Mouse (Mus musculus) ES-E14 (cell line): ENCODE data around the gene Npc2. TPM values are rescaled to one million over a fixed set of nuclear protein-coding genes. Genes with fewer than 3 reads are reported as not detected.
A peak's percentile ranks its signal among the peaks of the same experiment; 100 is the strongest.

ENCODE experiments used
- DNase-seq: peaks from one replicate; pipeline ENCODE4 v3.0.0-alpha.2; 2013; ENCODE audit warnings: low read depth, low spot score
- H3K27ac ChIP-seq: 2 replicates; pipeline ENCODE4 v1.5.1; 2012; ENCODE audit warnings: low read depth, mild to moderate bottlenecking, low read length, moderate library complexity, mixed read lengths; ENCODE audit not compliant: poor library complexity, insufficient read depth, severe bottlenecking
- H3K36me3 ChIP-seq: 2 replicates; pipeline ENCODE4 v1.6.1; 2012; ENCODE audit warnings: mild to moderate bottlenecking, low read length, moderate library complexity, mixed read lengths; ENCODE audit not compliant: control insufficient read depth, poor library complexity, insufficient read depth, severe bottlenecking
- H3K4me1 ChIP-seq, 2 experiments: fragments of 150-350 bp in 1 of 2; sonication (generic) in 1 of 2; 2 replicates each; pipeline ENCODE4 v1.6.1; 2012; ENCODE audit warnings: low read length in 2 of 2, mild to moderate bottlenecking in 1 of 2, mixed read lengths in 1 of 2; ENCODE audit not compliant: control insufficient read depth in 2 of 2, insufficient read depth in 2 of 2, poor library complexity in 1 of 2
- H3K4me3 ChIP-seq, 2 experiments: fragments of 150-350 bp in 1 of 2; sonication (generic) in 1 of 2; 2 replicates each; pipeline ENCODE4 v1.5.1; 2012; ENCODE audit warnings: low read length in 2 of 2, low read depth in 1 of 2, mild to moderate bottlenecking in 1 of 2, mixed read lengths in 1 of 2; ENCODE audit not compliant: insufficient read depth in 1 of 2, poor library complexity in 1 of 2, severe bottlenecking in 1 of 2
- H3K9ac ChIP-seq: 2 replicates; pipeline ENCODE4 v1.6.1; 2012; ENCODE audit warnings: low read depth, mild to moderate bottlenecking, low read length, mixed read lengths; ENCODE audit not compliant: poor library complexity, insufficient read depth, severe bottlenecking
- H3K9me3 ChIP-seq: fragments of 150-350 bp; sonication (generic); 2 replicates; pipeline ENCODE4 v1.6.1; 2012; ENCODE audit warnings: low read depth, mild to moderate bottlenecking, low read length; ENCODE audit not compliant: control insufficient read depth, insufficient read depth
- CHD2 ChIP-seq: IDR thresholded peaks from 2 replicates; pipeline ENCODE4 v1.6.1; 2014; ENCODE audit warnings: mild to moderate bottlenecking, low read depth, low read length, inconsistent platforms
- HCFC1 ChIP-seq: IDR thresholded peaks from 2 replicates; pipeline ENCODE4 v1.6.1; 2012; ENCODE audit warnings: low read length, inconsistent platforms, borderline replicate concordance; ENCODE audit not compliant: insufficient read depth
- MAFK ChIP-seq: IDR thresholded peaks from 2 replicates; pipeline ENCODE4 v1.6.1; 2014; ENCODE audit warnings: mild to moderate bottlenecking, low read depth, low read length, inconsistent platforms; ENCODE audit not compliant: insufficient read depth
- ZC3H11A ChIP-seq: IDR thresholded peaks from 2 replicates; pipeline ENCODE4 v1.6.1; 2012; ENCODE audit warnings: low read depth, mild to moderate bottlenecking, inconsistent platforms, low read length, borderline replicate concordance
- ZNF384 ChIP-seq: IDR thresholded peaks from 2 replicates; pipeline ENCODE4 v1.6.1; 2012; ENCODE audit warnings: low read depth, low read length, inconsistent platforms
- in situ Hi-C, 2 experiments: fragments of 600-800 bp; cut with MboI; formaldehyde crosslinking; loops; one replicate each; pipeline ENCODE4 v1.15.1; 2025; ENCODE audit warnings: low sequenced_read_pairs in 2 of 2, inconsistent platforms in 1 of 2; ENCODE audit not compliant: unreplicated experiment in 2 of 2
- total RNA-seq: library from RNA; depleted of rRNA; stranded (reverse); fragments of 300-350 nt; gene quantifications from 2 replicates; pipeline ENCODE4 v1.2.3, GENCODE M21; 2012

Npc2 gene
- total RNA-seq, 1 experiment = 84.5 TPM

DNA sequence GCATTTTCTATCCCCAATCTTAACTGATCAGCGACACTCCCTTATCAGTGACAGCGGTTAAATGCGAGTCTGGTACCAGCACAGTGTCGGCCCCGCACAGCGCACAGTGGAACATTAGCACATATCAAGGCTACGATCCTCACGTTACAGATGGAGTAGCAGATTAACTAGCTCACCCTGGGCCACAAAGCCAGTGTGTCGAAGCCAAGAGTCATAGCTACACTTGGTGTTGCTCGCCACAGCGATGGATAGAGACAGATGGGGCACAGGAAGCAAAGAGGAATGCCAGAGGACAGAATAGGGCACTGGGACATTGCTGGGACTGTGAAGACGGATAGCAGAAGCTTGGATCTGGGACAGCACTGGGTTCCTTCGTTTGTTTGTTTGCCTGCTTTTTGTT is 34.4 kb upstream of the Npc2 start:
- Histone ChIP-seq H3K27ac (no peak overlapping the region), H3K9me3 (no peaks in the 10 kb centered on the region), H3K36me3 (no peaks in the 10 kb centered on the region), H3K9ac (no peak overlapping the region), H3K4me3 (no peak overlapping the region), H3K4me1 (peaks cover 0 to 9% of the 10 kb centered on the region in 2 experiments; a peak in 2 of 4 replicates)
- no peak for DNase-seq
- no peak for TF ChIP-seq MAFK
- TF ChIP-seq HCFC1 = no peak
- no peak for TF ChIP-seq CHD2
- TF ChIP-seq ZC3H11A = no peak
- TF ChIP-seq ZNF384 = no peak
- in situ Hi-C loops = no loop called here

- H3K4me3 ChIP-seq = no peak overlapping the region
- TF ChIP-seq HCFC1 (no peak), CHD2 (no peak), ZNF384 (no peak), ZC3H11A (no peak), MAFK (no peak)
- no peaks in the 10 kb centered on the region for H3K36me3 ChIP-seq
- no peak overlapping the region for H3K27ac ChIP-seq
- no peak overlapping the region for H3K9ac ChIP-seq
- in situ Hi-C loops = no loop called here
- no peak for DNase-seq
- H3K4me1 ChIP-seq = peaks cover 0 to 9% of the 10 kb centered on the region in 2 experiments; a peak in 2 of 4 replicates
- no peaks in the 10 kb centered on the region for H3K9me3 ChIP-seq
These were observed 33.8 kb upstream of the Npc2 start for GRCm38 (mm10) chr12:84806726-84807125.

DNA sequence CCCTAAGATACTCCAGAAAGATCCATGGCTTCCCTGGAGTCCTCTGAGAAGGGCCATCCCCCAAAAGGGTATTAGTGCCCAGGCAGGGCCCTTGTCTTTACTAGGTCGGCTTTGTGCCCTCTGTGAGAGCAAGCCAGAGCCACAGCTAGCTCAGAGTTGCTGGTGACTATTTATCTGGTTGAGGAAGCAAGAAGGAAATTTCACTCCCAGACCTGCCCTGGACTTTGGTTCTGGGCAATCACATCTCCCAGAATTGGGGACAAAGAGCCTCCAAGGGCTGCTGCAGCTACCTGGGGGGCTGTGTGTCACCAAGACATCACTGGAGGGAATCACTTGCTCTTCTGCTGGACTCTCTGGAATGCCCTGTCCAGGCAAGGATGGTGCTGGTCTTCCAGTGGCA is 33.1 kb upstream of the Npc2 start:
- TF ChIP-seq ZC3H11A (no peak), ZNF384 (no peak), HCFC1 (no peak), CHD2 (no peak), MAFK (no peak)
- no peak overlapping the region for H3K27ac ChIP-seq
- H3K36me3 ChIP-seq = no peaks in the 10 kb centered on the region
- H3K9me3 ChIP-seq = no peaks in the 10 kb centered on the region
- H3K4me3 ChIP-seq = no peak overlapping the region
- no peak for DNase-seq
- no peak overlapping the region for H3K9ac ChIP-seq
- in situ Hi-C loops = no loop called here
- peaks cover 0 to 9% of the 10 kb centered on the region in 2 experiments; a peak in 2 of 4 replicates for H3K4me1 ChIP-seq

- H3K27ac ChIP-seq = no peak overlapping the region
- no peak for TF ChIP-seq ZC3H11A
- TF ChIP-seq ZNF384 = no peak
- TF ChIP-seq HCFC1 = no peak
- TF ChIP-seq CHD2 = no peak
- no peak for TF ChIP-seq MAFK
- peaks cover 0 to 9% of the 10 kb centered on the region in 2 experiments; a peak in 2 of 4 replicates for H3K4me1 ChIP-seq
- no peaks in the 10 kb centered on the region for H3K36me3 ChIP-seq
- peak; percentile 8 for DNase-seq
- no peaks in the 10 kb centered on the region for H3K9me3 ChIP-seq
- no peak overlapping the region for H3K9ac ChIP-seq
- in situ Hi-C loops = no loop called here
- H3K4me3 ChIP-seq = no peak overlapping the region
These were observed 32.4 kb upstream of the Npc2 start for GRCm38 (mm10) chr12:84805228-84805842.

DNA sequence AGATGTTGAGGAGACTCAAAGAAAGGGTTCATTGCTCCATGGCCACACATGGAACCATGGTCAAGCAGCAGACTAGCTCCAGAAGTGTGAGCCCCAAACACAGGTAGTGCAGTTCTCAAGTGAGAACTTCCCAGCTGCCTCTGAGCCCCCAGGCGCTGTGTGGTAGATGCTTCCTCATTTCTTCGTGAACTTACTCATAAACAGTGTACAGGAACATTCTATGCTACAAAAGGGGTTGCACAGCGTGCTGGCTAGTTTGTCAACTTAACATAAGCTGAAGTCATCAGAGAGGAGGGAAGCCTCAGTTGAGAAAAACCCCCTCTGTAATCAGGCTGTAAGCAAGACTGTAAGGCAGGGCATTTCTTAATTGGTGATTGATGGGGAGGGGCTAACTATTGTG is 29.7 kb upstream of the Npc2 start:
- no peak overlapping the region for H3K4me3 ChIP-seq
- no peak overlapping the region for H3K27ac ChIP-seq
- DNase-seq = no peak
- H3K36me3 ChIP-seq = no peaks in the 10 kb centered on the region
- no peaks in the 10 kb centered on the region for H3K9me3 ChIP-seq
- H3K4me1 ChIP-seq = peaks cover 0 to 9% of the 10 kb centered on the region in 2 experiments; a peak in 2 of 4 replicates
- in situ Hi-C loops = no loop called here
- no peak for TF ChIP-seq HCFC1
- TF ChIP-seq ZC3H11A = no peak
- TF ChIP-seq CHD2 = no peak
- no peak for TF ChIP-seq ZNF384
- no peak for TF ChIP-seq MAFK
- no peak overlapping the region for H3K9ac ChIP-seq
